Mouse (Mus musculus) thymus, postnatal 14 days (tissue): ENCODE results near the gene 4922502D21Rik.

Source experiments
- DNase-seq: peaks from one replicate; pipeline ENCODE4 v3.0.0; 2021

4922502D21Rik gene

DNA sequence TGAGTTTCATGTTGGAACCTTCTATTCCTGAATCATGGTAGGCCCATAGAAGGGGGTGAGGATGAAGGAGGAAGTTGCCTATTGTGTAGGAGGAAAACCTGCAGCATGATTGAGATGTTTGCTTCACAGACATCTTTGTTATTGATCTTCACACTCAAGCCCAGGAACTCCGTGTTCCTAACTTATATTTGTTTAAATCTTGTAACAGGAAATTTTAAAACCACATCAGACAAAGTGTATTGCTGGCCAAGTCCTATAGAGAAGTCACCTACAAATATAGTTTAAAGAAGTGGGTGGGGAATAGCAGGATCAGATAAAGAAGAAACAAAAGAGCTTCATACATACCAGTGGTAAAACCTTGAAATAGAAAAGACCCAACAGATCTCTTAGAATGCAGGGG lies 27.4 kb downstream of the 4922502D21Rik start:
- no peak for DNase-seq

DNA sequence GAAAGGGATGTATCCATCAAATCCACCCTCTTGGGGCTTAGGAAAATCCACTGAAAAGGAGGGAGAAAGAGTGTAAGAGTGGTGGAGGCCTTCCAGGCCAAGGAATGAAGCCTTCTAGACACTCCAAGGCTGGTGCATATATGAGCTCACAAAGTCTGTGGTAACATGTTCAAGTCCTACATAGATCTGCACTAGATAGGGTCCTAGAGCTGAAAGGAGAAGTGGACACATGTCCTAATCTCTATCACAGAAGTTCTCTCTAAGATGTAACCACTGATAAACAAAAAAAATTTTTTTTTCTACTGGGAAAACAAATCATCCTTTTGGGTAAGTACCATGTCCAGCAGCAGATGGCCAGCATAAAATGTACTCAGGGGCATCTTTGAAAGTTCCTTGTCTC lies 42.9 kb downstream of the 4922502D21Rik start:
- no peak for DNase-seq

DNA sequence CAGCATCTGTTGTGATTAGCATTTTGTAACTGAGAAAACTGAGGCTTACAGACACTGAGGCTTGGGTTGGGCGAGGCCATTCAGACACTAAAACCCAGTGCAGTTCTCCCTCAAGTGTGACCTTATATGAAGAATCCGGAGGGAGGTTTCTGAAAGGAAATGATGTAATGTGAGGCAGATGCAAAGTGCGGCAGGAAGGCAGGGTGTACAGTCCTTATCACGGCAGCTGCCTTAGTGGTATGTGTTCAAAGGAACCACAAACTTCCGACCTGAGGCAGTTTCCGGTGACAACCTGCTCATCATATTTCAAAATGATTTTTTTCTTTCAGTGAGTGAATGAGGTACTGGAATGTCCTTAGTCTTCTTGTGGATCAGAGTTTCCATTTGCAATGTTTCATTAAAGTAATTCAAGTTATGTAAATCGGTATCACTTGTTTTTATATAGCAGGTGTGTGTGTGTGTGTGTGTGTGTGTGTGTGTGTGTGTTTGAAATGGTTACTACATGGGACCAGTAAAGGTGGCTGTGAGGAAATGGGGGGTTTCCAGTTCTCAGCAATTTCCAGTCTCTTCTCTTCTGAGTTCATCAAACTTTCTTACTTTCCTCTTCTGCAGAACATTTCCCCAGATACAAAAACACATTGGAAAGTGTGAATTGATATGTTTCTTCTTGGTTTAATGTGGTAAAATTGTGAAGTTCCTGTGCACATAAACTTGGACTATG lies 47.1 kb downstream of the 4922502D21Rik start:
- peak; percentile 83 for DNase-seq

DNA sequence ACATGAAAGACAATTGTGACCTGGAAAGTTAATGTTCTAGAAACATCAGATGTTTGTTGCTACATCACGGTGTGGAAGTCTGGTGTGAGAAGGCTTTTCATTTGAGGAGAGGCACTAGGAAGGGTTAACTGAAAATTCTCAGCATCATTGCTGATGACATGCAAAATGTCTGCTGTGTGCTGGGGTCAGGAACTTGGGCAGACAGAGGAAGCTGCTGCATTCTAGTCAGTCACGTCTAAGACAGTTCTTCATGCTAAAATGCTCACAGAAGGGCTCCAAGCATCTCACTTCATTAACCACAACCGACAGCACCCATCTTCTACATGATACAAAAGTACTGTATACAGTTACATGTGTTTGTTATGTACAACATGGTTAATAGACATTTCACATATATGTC lies 48.3 kb downstream of the 4922502D21Rik start:
- DNase-seq = peak; percentile 12

DNA sequence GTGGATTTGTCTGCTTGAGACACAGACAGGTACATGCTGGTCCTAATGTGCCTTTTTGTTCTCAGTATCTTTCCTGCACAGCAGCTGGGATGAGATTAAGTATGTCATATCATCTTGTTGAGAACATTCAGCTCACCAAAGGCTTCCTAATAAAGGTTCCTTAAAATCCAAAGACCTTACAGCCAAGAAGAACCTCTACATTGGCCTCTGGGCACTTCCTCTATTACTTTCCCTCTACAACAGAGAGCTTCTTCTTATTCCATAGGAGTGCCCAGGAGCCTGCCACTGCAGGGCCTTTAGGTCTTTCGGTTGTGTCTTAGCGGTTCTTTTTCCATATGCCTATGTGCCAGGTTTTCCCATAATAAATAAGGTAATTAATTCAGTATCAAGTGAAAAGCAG lies 55.1 kb downstream of the 4922502D21Rik start:
- DNase-seq = no peak

DNA sequence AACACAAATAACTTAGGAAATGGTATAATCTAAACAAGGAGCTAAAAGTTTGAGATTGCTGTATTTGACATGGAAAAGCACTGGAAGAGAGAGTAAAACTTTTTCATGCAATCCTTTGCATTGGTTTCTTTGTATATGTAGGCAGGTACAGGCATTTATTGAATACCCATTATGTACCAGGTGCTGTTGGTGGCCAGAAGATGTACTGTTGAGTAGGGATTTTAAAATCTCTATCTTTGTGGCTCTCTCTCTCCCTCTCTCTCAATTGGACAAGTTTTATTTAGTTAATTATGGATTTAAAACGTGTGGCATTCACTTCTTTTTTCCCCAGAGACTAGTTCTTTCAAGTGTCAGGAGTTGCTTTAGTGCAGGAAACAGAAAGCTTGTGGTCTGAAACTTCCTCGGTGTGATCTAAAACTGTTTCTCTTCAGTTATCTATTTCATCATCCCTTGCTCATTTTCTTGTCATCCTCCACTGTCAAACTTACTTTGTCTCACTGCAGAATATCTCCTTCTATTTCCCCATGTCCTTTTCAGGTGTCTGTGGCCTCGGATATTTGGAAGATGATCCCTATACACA lies 55.9 kb downstream of the 4922502D21Rik start:
- peak; percentile 22 for DNase-seq

DNA sequence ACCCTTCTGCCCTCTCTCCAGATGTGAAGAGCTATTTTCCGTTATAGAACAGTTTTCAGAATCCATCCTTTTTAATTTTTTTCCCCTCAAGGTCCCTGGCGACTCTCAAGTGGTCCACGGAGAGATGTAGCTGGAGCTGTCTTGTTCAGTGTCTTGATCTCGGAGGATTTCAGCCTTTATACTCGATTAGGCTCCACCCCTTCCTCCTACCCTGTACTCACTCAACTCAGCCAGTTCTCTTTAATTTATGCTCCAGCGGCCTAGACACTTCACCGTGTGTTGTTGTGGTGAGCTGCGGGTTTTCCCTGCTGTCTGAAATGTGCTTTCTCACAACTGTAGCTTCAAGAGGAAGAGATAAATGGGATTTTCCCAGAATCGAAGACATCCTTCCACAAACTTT lies 56.4 kb downstream of the 4922502D21Rik start, which contains the start of gene Cd69:
Gene Cd69, minus strand, starts transcription at position 217 of the 400 bp plus-strand sequence.
- peak; percentile 82 for DNase-seq

DNA sequence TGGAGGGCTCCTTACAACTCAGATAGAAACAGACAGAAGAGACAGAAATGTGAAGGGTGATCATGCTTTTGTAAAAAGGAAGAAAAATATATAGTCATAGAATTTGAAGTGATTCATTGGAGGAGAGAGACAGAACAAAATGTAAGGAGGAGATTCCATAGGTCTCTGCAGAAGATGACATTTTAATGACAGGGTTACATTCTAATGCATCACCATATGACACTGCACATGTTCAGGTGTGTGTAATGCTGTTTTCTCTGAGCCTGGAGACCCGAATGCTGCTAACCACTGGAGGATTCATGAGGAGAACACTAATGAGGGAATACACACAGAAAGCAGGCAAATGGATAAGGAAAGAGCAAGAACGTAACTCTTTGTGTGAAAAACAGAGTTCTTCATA lies 57.1 kb downstream of the 4922502D21Rik start:
- DNase-seq = no peak

DNA sequence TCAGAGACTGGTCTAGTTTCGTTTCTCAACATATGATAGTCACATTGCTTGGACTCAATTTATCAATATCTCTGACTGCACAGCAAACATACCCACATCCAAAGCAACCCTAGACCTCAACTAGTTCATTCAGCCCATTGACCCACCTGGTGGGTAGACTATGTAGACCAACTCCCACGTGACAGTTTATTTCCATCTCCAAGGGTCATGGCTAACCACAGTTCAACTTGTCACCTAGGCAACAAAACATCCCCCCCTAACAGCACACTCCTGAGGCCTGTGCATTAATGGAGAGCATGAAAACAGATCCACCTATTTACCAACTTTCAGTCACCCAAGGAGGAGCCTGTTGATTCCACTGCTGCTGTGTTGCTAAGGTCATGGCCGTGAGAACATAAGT lies 57.9 kb downstream of the 4922502D21Rik start:
- peak; percentile 13 for DNase-seq
